Comparison of ENCODE assay signal across 8 mouse cellular contexts in genomic region chr2:120279961-120280360, GRCm38 (mm10). TPM values are rescaled to one million over a fixed set of nuclear protein-coding genes. Genes with fewer than 3 reads are reported as not detected.
DNase-seq lines count a peak whose midpoint lies in the region; ATAC-seq and TF ChIP-seq lines count a peak whose summit lies in the region.
"Had no signal": no experiment of that assay in that cellular context is flagged by ENCODE, and none has a peak within 500 bp of the region (broad histone marks: within the 10 kb centered on the region; RNA-seq: fewer than 3 reads in every experiment).

No protein-coding gene starts in this region.

- no peak overlapping the region for H3K9ac ChIP-seq in embryonic facial prominence, embryonic 11.5 days (replicated peaks; ENCODE audit: low read length)

- TF ChIP-seq POLR2A in bone marrow, adult 2 months (IDR thresholded peaks at IDR 0.05; ENCODE audit: borderline replicate concordance, control insufficient read depth, low read depth, low read length): no peak

- no peaks in the 10 kb centered on the region for H3K9me3 ChIP-seq in embryonic facial prominence, embryonic 11.5 days (replicated peaks; ENCODE audit: control insufficient read depth, low read length)

- no peak overlapping the region for H3K4me3 ChIP-seq in bone marrow, adult 2 months (replicated peaks; ENCODE audit: control insufficient read depth, low read depth, low read length)
- no peak overlapping the region for H3K4me3 ChIP-seq in embryonic facial prominence, embryonic 11.5 days (ENCODE audit: low read depth, low read length)

- 15% methylated on average over 8 of the region's 8 CpGs for WGBS in bone marrow, adult 2 months
- 17% methylated on average over 8 of the region's 8 CpGs for WGBS in embryonic facial prominence, embryonic 11.5 days

- peak; percentile 52 for DNase-seq in urinary bladder, postnatal 14 days (ENCODE audit: low spot score)
- no peak for DNase-seq in urinary bladder, adult 2 months (ENCODE audit: low spot score)
- peak; percentile 67 for DNase-seq in embryonic facial prominence, embryonic 11.5 days (ENCODE audit: low spot score)
- peak; percentile 72 for DNase-seq in kidney, postnatal 10 days
- peak; percentile 30 to 42 for DNase-seq in lung, adult 18-20 months
- DNase-seq in right cerebral cortex, postnatal 10 days (ENCODE audit: low spot score in 2 of 2): peak; percentile 52 to 72

- no peaks in the 10 kb centered on the region for H3K27me3 ChIP-seq in embryonic facial prominence, embryonic 11.5 days (ENCODE audit: control insufficient read depth, insufficient read depth, low read length)

- no peaks in the 10 kb centered on the region for H3K36me3 ChIP-seq in embryonic facial prominence, embryonic 11.5 days (replicated peaks; ENCODE audit: control insufficient read depth, insufficient read depth, low read depth, low read length)

- peak; percentile 76 for TF ChIP-seq CTCF in bone marrow, adult 2 months (IDR thresholded peaks at IDR 0.05; ENCODE audit: control insufficient read depth, insufficient read depth, low read length)

- no peak overlapping the region for H3K27ac ChIP-seq in bone marrow, adult 2 months (ENCODE audit: control insufficient read depth, insufficient read depth, low read depth, low read length, poor library complexity)
- H3K27ac ChIP-seq in embryonic facial prominence, embryonic 11.5 days (replicated peaks; ENCODE audit: low read depth, low read length): no peak overlapping the region

- H3K4me2 ChIP-seq in embryonic facial prominence, embryonic 11.5 days (ENCODE audit: low read depth, low read length): no peak overlapping the region

- ATAC-seq in embryonic facial prominence, embryonic 11.5 days (replicated peaks; ENCODE audit: insufficient number of reproducible peaks, low FRiP score, low TSS enrichment, low read depth): no peak

- peaks cover 2% of the 10 kb centered on the region for H3K4me1 ChIP-seq in bone marrow, adult 2 months (ENCODE audit: control insufficient read depth, insufficient read depth, low read length)
- H3K4me1 ChIP-seq in embryonic facial prominence, embryonic 11.5 days (ENCODE audit: control insufficient read depth, insufficient read depth, low read length): no peaks in the 10 kb centered on the region

RNA-seq across cellular contexts. Expression of gene Pla2g4d, which starts 9.0 kb away (rescaled TPM):
- not detected in 2 replicates for polyA plus RNA-seq in urinary bladder, adult 2 months (2012; rRNA removed)
- polyA plus RNA-seq in bone marrow, adult 2 months (2011; ENCODE audit: insufficient read depth, insufficient read length, low replicate concordance, missing spikeins): not detected in 2 replicates
- 0.08 TPM in 1 of 2 replicates, not detected in the other for polyA plus RNA-seq in embryonic facial prominence, embryonic 11.5 days (2014; fragmentation: Nextera tagmentation; extraction: Ambion mirVana)
- polyA plus RNA-seq: large intestine, adult 2 months had no signal

RNA-seq across cellular contexts. Expression of gene Pla2g4f, which starts 34.0 kb away (rescaled TPM):
- polyA plus RNA-seq in urinary bladder, adult 2 months (2012; rRNA removed): 0.96 and 1.2 TPM in 2 replicates
- polyA plus RNA-seq in bone marrow, adult 2 months (2011; ENCODE audit: insufficient read depth, insufficient read length, low replicate concordance, missing spikeins): not detected in 2 replicates
- polyA plus RNA-seq in embryonic facial prominence, embryonic 11.5 days (2014; fragmentation: Nextera tagmentation; extraction: Ambion mirVana): not detected in 2 replicates

RNA-seq across cellular contexts. Expression of gene Pla2g4e, which starts 34.8 kb away (rescaled TPM):
- 0.72 and 0.80 TPM in 2 replicates for polyA plus RNA-seq in urinary bladder, adult 2 months (2012; rRNA removed)
- polyA plus RNA-seq in bone marrow, adult 2 months (2011; ENCODE audit: insufficient read depth, insufficient read length, low replicate concordance, missing spikeins): not detected in 2 replicates
- not detected in 2 replicates for polyA plus RNA-seq in embryonic facial prominence, embryonic 11.5 days (2014; fragmentation: Nextera tagmentation; extraction: Ambion mirVana)
- polyA plus RNA-seq: large intestine, adult 2 months had no signal
